Mouse (Mus musculus) stomach, embryonic 14.5 days (tissue): ENCODE measurements around the gene Prcp. TPM values are rescaled to one million over a fixed set of nuclear protein-coding genes. Genes with fewer than 3 reads are reported as not detected.

Experiments
- ATAC-seq: fragments of 200-750 bp; cut with Nextera tagmentation; 2 replicates; pipeline ENCODE4 v1.8.0; 2017; ENCODE audit warnings: low read depth, moderate TSS enrichment; ENCODE audit not compliant: insufficient number of reproducible peaks, insufficient read depth, low FRiP score
- H3K27ac ChIP-seq: fragments of 300-500 bp; sonication (generic); 2 replicates; pipeline ENCODE4 v1.5.1; 2014; ENCODE audit warnings: mild to moderate bottlenecking, low read length, moderate library complexity, mixed read lengths
- H3K27me3 ChIP-seq: fragments of 300-500 bp; sonication (generic); 2 replicates; pipeline ENCODE4 v1.6.1; 2014; ENCODE audit warnings: low read length, control low read depth, mixed read lengths; ENCODE audit not compliant: control insufficient read depth, insufficient read depth
- H3K36me3 ChIP-seq: fragments of 300-500 bp; sonication (generic); 2 replicates; pipeline ENCODE4 v1.6.1; 2014; ENCODE audit warnings: mild to moderate bottlenecking, control low read depth, low read length, moderate library complexity, mixed read lengths; ENCODE audit not compliant: control insufficient read depth, insufficient read depth
- H3K4me1 ChIP-seq: fragments of 300-500 bp; sonication (generic); 2 replicates; pipeline ENCODE4 v1.6.1; 2014; ENCODE audit warnings: low read length, control low read depth, mixed read lengths; ENCODE audit not compliant: control insufficient read depth, insufficient read depth
- H3K4me2 ChIP-seq: fragments of 300-500 bp; sonication (generic); replicated peaks from 2 replicates; pipeline ENCODE4 v1.6.1; 2014; ENCODE audit warnings: low read depth, low read length, control low read depth
- H3K4me3 ChIP-seq: fragments of 300-500 bp; sonication (generic); 2 replicates; pipeline ENCODE4 v1.5.1; 2014; ENCODE audit warnings: low read depth, low read length, control low read depth
- H3K9ac ChIP-seq: fragments of 300-500 bp; sonication (generic); replicated peaks from 2 replicates; pipeline ENCODE4 v1.6.1; 2014; ENCODE audit warnings: low read depth, mild to moderate bottlenecking, control low read depth, low read length, moderate library complexity, mixed read lengths
- H3K9me3 ChIP-seq: fragments of 300-500 bp; sonication (generic); 2 replicates; pipeline ENCODE4 v1.6.1; 2016; ENCODE audit warnings: low read depth, low read length, control low read depth; ENCODE audit not compliant: control insufficient read depth
- WGBS: fragments of 180-500 bp; shearing (Covaris S2); extraction: QIAGEN DNeasy Blood & Tissue Kit; methylation state at CpG from one replicate; pipeline ENCODE4 v1.1.7; 2014; 5-methylcytosine and 5-hydroxymethylcytosine counted together
- polyA plus RNA-seq: library from polyadenylated mRNA; unstranded; fragments of >200 nt; fragmentation: Nextera tagmentation; extraction: Ambion mirVana; gene quantifications from 2 replicates; pipeline ENCODE4 v1.2.1, GENCODE M21; 2014

The Prcp gene
- polyA plus RNA-seq, 1 experiment from 2014 or later, result 27.3 TPM

DNA sequence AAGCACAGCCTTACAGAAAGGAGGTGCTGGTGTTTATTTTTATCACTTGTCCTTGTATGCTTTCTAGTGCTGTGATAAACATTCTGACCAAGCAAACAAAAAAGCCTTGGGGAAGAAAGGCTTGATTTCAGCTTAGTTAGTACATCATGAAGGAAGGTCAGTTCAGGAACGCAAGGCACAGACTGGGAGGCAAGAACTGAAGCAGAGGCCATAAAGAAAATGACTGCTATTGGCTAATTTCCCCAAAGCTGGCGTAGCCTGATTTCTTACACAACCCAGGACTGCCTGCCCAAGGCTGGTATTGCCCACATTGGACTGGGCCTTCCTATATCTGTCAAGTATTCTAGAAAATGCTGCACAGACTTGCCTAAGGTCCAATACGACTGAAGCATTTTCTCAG is 26.0 kb upstream of the Prcp start:
- H3K27me3 ChIP-seq, result no peaks in the 10 kb centered on the region
- H3K9ac ChIP-seq, result no peak overlapping the region
- H3K4me1 ChIP-seq, result no peaks in the 10 kb centered on the region
- no peak overlapping the region for H3K27ac ChIP-seq
- 86% methylated on average over 3 of the region's 3 CpGs for WGBS
- H3K4me2 ChIP-seq, result no peak overlapping the region
- no peaks in the 10 kb centered on the region for H3K36me3 ChIP-seq
- ATAC-seq, result no peak
- no peaks in the 10 kb centered on the region for H3K9me3 ChIP-seq
- H3K4me3 ChIP-seq, result no peak overlapping the region

DNA sequence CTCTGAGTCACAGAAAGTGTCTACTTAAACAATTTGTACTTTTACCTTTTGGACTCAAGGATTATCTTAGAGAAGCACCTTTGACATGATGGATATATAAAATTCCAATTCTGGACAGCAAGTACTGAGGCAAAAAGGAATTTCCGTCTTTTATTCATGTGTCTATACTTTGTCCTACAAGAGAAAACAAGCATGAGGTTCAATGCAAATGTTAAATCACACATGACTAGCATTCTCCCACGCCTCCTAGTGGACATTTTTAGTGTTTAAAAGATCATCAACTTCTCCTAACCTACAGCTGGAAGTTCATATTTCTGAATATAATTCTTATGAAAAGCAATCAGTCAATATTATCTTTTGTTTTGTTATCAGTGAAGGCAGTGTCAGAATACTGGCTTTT is 7.7 kb upstream of the Prcp start:
- Histone ChIP-seq H3K4me1 (no peaks in the 10 kb centered on the region), H3K27me3 (no peaks in the 10 kb centered on the region), H3K36me3 (peaks cover 4% of the 10 kb centered on the region), H3K9ac (no peak overlapping the region), H3K9me3 (no peaks in the 10 kb centered on the region), H3K4me3 (no peak overlapping the region), H3K27ac (no peak overlapping the region), H3K4me2 (no peak overlapping the region)
- ATAC-seq, result no peak
- WGBS, result 23% methylated on average over 2 of the region's 2 CpGs

DNA sequence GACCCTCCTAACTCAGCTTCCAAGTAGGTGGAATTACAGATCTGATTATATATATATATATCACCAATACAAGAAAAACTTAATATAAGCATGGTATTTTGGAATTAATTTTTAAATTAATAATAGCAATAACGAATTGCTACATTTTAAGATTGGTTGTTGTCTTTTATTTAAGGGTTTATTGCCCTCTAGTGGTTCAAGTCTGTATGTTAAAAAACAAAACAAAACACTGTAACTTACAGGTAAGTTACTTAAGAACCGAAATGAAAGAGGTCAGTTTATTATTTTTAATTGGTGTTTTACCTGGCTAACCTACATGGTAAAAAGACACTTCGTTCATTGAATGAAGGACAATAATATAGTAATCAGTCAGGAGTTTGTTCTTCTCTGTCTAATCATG is 4.1 kb upstream of the Prcp start:
- H3K27ac ChIP-seq, result no peak overlapping the region
- H3K27me3 ChIP-seq, result no peaks in the 10 kb centered on the region
- no peak overlapping the region for H3K4me2 ChIP-seq
- ATAC-seq, result no peak
- peaks cover 7% of the 10 kb centered on the region; the same call in 1 of the 2 replicates for H3K4me1 ChIP-seq
- H3K36me3 ChIP-seq, result no peaks in the 10 kb centered on the region
- H3K9ac ChIP-seq, result no peak overlapping the region
- 70% methylated on average over 3 of the region's 3 CpGs for WGBS
- H3K9me3 ChIP-seq, result no peaks in the 10 kb centered on the region
- no peak overlapping the region for H3K4me3 ChIP-seq

DNA sequence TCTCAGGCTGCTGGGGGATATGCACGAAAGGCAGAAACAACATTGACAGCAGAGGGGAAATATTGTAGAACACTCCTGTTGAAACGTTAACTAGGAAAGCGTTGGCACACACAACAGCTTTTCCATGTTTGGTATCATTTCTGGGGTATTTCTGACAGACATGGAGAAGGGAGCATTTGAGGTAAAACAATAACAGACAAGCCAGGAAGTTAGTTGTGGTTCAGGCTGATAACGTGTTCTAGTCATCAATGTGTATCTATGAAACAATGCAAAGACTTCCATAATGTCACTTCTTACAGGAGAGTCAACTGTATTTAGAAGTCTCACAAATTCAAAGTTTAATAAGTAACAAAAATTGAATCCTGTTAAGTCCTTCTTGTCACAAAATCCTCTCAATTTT is 2.7 kb upstream of the Prcp start:
- Histone ChIP-seq H3K27me3 (no peaks in the 10 kb centered on the region), H3K27ac (no peak overlapping the region), H3K9me3 (no peaks in the 10 kb centered on the region), H3K36me3 (no peaks in the 10 kb centered on the region), H3K4me3 (no peak overlapping the region), H3K4me2 (no peak overlapping the region), H3K9ac (no peak overlapping the region), H3K4me1 (peaks cover 12% of the 10 kb centered on the region)
- WGBS, result 91% methylated on average over 4 of the region's 4 CpGs
- no peak for ATAC-seq

DNA sequence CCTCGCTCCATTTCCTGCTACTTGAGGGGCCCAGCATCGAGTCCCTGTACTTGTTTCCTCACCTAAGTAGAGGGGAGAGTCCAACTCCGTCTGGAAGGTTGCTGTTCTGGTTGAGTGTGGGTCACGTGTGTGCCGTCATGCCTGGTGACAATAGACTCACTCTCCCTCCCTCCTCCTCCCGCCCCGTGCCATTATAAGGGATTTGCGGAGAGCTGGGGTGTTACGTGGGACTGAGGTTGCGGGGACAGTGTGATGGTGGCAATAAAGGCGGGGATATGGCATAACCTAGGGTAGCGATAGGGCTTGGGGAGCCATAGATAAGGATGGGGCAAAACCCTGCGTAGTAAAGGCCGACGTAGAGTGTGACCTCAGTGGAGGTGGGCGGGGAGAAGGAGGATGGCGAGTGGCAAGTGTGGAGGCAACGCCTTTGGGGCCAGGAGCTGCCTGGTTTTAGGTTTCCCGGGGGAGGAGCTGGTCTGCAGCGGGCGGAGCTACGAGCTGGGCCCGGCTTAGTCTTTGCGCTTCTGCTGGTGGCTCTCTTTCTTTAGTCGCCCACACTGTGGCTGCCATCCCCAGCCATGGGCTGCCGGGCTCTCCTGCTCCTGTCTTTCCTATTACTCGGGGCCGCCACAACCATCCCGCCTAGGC is 615 bp downstream of the Prcp start:
- under 1% methylated on average over 29 of the region's 29 CpGs for WGBS
- peak; percentile 90 for ATAC-seq
- peak overlapping the region; percentile 62 for H3K9ac ChIP-seq
- H3K27me3 ChIP-seq, result no peaks in the 10 kb centered on the region
- H3K4me1 ChIP-seq, result peaks cover 12% of the 10 kb centered on the region
- peak overlapping the region; percentile 96 for H3K27ac ChIP-seq
- H3K9me3 ChIP-seq, result no peaks in the 10 kb centered on the region
- H3K36me3 ChIP-seq, result no peaks in the 10 kb centered on the region
- H3K4me2 ChIP-seq, result peak overlapping the region; percentile 76
- peak overlapping the region; percentile 55 for H3K4me3 ChIP-seq

DNA sequence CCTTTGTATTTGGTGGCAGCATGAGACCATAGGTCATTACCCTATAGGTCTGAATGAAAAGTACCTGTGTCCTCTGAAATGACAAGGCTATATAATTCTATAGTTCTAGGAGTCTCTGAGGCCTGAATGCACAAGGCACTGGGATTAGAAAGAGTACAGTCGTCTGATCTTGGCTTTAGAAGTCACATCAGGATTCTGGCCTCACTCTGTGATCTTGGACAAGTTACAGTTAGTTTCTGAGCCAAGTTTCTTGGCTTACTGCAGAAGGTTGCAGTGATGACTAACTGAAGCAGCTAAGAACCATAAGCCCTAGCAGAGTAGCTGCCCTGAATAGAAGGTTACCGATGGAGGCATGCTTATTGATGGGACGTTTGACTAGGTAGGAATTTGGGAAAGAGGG is 1.8 kb downstream of the Prcp start:
- no peak overlapping the region; the same call in 1 of the 2 replicates for H3K9ac ChIP-seq
- H3K4me3 ChIP-seq, result peak overlapping the region; percentile 55; the same call in 1 of the 2 replicates

DNA sequence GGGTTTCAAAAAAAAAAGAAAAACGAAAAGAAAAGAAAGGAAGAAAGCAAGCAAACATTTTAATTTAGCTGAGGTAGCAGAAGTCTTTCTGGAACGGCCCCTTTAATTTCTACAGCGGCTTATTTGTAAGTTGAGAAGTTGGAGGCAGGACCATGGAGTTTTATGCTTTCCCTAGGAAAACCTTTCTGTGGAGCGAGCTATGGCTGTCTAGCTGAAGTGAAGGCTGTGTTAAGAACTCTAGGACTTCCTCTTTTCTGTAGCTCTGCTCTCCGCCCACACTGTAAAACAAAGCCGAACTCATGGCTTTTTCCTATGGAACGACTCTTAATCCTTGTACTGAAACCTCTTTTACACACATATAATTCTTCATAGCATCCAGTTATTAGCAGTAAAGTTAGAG is 2.3 kb downstream of the Prcp start:
- Histone ChIP-seq H3K4me1 (peaks cover 12% of the 10 kb centered on the region), H3K27ac (peak overlapping the region; percentile 59; the same call in 1 of the 2 replicates), H3K4me3 (peak overlapping the region; percentile 55), H3K9me3 (no peaks in the 10 kb centered on the region), H3K9ac (0 out of 2 replicates have a peak overlapping the region, but pooled peaks have one; percentile 8), H3K36me3 (no peaks in the 10 kb centered on the region; the same call in 1 of the 2 replicates), H3K27me3 (no peaks in the 10 kb centered on the region), H3K4me2 (peak overlapping the region; percentile 76)
- 32% methylated on average over 7 of the region's 7 CpGs for WGBS
- ATAC-seq, result no peak

More for the DNA sequence above, 1.8 kb downstream of the Prcp start:
- no peak for ATAC-seq
- H3K4me2 ChIP-seq, result peak overlapping the region; percentile 76
- H3K4me1 ChIP-seq, result peaks cover 12% of the 10 kb centered on the region
- WGBS, result 35% methylated on average over 3 of the region's 3 CpGs
- no peaks in the 10 kb centered on the region for H3K27me3 ChIP-seq
- H3K9me3 ChIP-seq, result no peaks in the 10 kb centered on the region
- H3K36me3 ChIP-seq, result no peaks in the 10 kb centered on the region; the same call in 1 of the 2 replicates
- H3K27ac ChIP-seq, result no peak overlapping the region

DNA sequence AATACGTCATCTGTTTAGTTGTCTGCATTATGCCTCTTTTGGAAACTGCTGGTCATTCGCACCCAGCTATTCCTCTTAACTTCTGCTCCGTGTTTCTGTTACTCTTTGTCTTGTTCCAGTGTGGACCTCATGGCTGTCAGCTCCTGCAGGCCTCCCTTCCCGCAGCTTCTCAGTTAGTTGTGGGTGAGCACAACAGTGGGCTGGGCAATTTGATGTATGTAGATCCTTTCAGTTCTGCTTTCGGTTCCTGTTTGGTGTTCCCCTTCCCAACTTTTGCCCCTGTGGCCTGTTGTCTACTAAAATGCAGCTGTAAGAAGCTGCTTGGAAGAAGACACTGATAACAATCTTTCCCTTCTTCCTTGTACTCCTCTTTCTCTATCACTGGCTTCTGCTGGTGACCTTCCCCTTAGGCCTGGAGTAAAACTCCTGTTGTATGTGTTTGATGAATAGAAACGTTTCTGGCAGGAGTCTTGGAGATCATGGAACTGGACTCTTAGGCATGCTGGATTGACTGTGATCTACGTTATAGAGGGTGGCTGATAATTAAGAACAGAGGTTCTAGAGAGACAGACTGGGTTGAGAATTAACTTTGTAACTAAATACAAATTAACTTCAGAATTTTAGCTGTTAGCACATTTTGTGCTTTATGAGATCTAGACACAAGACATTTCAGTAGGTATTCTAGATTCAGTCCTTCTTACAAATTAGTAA is 4.5 kb downstream of the Prcp start:
- Histone ChIP-seq H3K9ac (no peak overlapping the region), H3K9me3 (no peaks in the 10 kb centered on the region), H3K27me3 (no peaks in the 10 kb centered on the region), H3K27ac (no peak overlapping the region), H3K4me3 (no peak overlapping the region), H3K36me3 (no peaks in the 10 kb centered on the region; the same call in 1 of the 2 replicates), H3K4me1 (peaks cover 6% of the 10 kb centered on the region; the same call in 1 of the 2 replicates), H3K4me2 (no peak overlapping the region)
- no peak for ATAC-seq
- 80% methylated on average over 7 of the region's 7 CpGs for WGBS
